Mouse (Mus musculus): ENCODE data around the gene Ppp3ca. TPM values are rescaled to one million over a fixed set of nuclear protein-coding genes. Genes with fewer than 3 reads are reported as not detected.

Gene Ppp3ca
- polyA plus RNA-seq, 1 experiment from 2014 or later = 82.4 TPM

- Histone ChIP-seq H3K4me3 (no peak overlapping the region), H3K27me3 (no peaks in the 10 kb centered on the region), H3K36me3 (ENCODE audit: poor library complexity, severe bottlenecking) (no peaks in the 10 kb centered on the region), H3K9me3 (replicated peaks) (no peaks in the 10 kb centered on the region), H3K4me2 (no peak overlapping the region), H3K27ac (no peak overlapping the region), H3K4me1 (peaks cover 11% of the 10 kb centered on the region), H3K9ac (no peak overlapping the region)
- no peak for ATAC-seq
- 91% methylated on average over 1 of the region's 1 CpGs for WGBS
Observed at GRCm38 (mm10) chr3:136738474-136738873, 68.5 kb downstream of the Ppp3ca start.

DNA sequence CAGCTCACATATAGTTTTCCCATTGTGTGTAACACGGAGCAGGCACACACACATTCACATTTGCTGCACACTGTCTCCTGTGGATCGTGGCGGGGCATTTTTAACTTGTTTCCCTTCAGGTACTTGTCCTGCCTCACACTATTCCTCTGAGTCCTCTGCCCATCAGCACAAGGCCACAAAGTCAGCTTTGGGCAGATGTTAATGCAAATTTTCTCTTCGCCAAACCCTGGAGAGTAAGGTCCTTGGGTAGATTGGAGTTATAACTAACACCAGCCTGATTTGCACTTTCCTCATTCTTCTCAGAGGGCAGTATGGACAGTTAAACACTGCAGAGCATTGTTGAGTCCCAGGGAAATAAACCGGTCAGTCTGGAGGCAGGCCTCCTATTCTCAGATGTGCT lies 69.0 kb downstream of the Ppp3ca start:
- H3K36me3 ChIP-seq (ENCODE audit: poor library complexity, severe bottlenecking) = no peaks in the 10 kb centered on the region
- WGBS = 88% methylated on average over 5 of the region's 5 CpGs
- no peak overlapping the region for H3K4me2 ChIP-seq

GRCm38 (mm10) chr3:136741659-136742058 lies 71.7 kb downstream of the Ppp3ca start:
- H3K4me3 ChIP-seq = no peak overlapping the region

More for the DNA sequence above, 69.0 kb downstream of the Ppp3ca start:
- Histone ChIP-seq H3K27me3 (no peaks in the 10 kb centered on the region), H3K4me3 (no peak overlapping the region), H3K9me3 (replicated peaks) (no peaks in the 10 kb centered on the region), H3K27ac (no peak overlapping the region), H3K4me1 (peaks cover 11% of the 10 kb centered on the region), H3K9ac (no peak overlapping the region)
- ATAC-seq = no peak

GRCm38 (mm10) chr3:136742258-136743057 lies 72.5 kb downstream of the Ppp3ca start:
- Histone ChIP-seq H3K9ac (no peak overlapping the region), H3K27ac (no peak overlapping the region), H3K36me3 (ENCODE audit: poor library complexity, severe bottlenecking) (no peaks in the 10 kb centered on the region), H3K27me3 (no peaks in the 10 kb centered on the region), H3K4me3 (no peak overlapping the region), H3K4me2 (no peak overlapping the region), H3K9me3 (replicated peaks) (no peaks in the 10 kb centered on the region), H3K4me1 (peaks cover 23% of the 10 kb centered on the region)
- 88% methylated on average over 9 of the region's 9 CpGs for WGBS
- no peak for ATAC-seq

More at GRCm38 (mm10) chr3:136741659-136742058, 71.7 kb downstream of the Ppp3ca start:
- peaks cover 23% of the 10 kb centered on the region for H3K4me1 ChIP-seq
- no peaks in the 10 kb centered on the region for H3K9me3 ChIP-seq (replicated peaks)
- no peak overlapping the region for H3K9ac ChIP-seq
- H3K27ac ChIP-seq = no peak overlapping the region
- H3K27me3 ChIP-seq = no peaks in the 10 kb centered on the region
- ATAC-seq = no peak
- H3K36me3 ChIP-seq (ENCODE audit: poor library complexity, severe bottlenecking) = no peaks in the 10 kb centered on the region
- no peak overlapping the region for H3K4me2 ChIP-seq
- 76% methylated on average over 5 of the region's 5 CpGs for WGBS

GRCm38 (mm10) chr3:136744295-136744897 lies 74.5 kb downstream of the Ppp3ca start:
- H3K4me2 ChIP-seq = no peak overlapping the region
- WGBS = 66% methylated on average over 10 of the region's 10 CpGs
- peaks cover 31% of the 10 kb centered on the region for H3K4me1 ChIP-seq
- no peaks in the 10 kb centered on the region for H3K9me3 ChIP-seq (replicated peaks)
- no peaks in the 10 kb centered on the region for H3K36me3 ChIP-seq (ENCODE audit: poor library complexity, severe bottlenecking)
- H3K4me3 ChIP-seq = no peak overlapping the region
- H3K9ac ChIP-seq = no peak overlapping the region
- no peaks in the 10 kb centered on the region for H3K27me3 ChIP-seq
- ATAC-seq = no peak
- H3K27ac ChIP-seq = no peak overlapping the region

DNA sequence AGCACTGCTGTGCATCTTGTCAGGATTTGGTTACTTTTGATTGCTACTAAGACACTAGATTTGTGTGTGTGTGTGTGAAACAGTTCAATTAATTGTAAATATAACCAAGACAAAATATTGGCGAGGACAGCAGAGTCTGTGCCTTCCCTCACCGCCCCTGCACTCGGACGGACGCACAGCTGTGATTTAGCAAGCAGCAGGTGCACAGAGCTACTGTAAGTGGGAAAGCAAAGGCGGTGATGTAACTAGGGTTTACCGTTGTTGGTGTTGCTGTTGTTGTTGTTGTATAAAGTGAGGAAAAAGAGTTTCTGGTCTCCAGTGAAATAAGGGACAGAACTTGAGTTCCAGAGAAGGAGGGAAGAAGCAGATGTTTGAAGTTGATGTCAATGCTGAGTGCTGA lies 75.5 kb downstream of the Ppp3ca start:
- Histone ChIP-seq H3K4me2 (no peak overlapping the region), H3K9ac (no peak overlapping the region), H3K36me3 (ENCODE audit: poor library complexity, severe bottlenecking) (no peaks in the 10 kb centered on the region), H3K4me3 (no peak overlapping the region), H3K27me3 (no peaks in the 10 kb centered on the region), H3K27ac (no peak overlapping the region), H3K9me3 (replicated peaks) (no peaks in the 10 kb centered on the region), H3K4me1 (peaks cover 36% of the 10 kb centered on the region)
- no peak for ATAC-seq
- WGBS = 71% methylated on average over 7 of the region's 7 CpGs

DNA sequence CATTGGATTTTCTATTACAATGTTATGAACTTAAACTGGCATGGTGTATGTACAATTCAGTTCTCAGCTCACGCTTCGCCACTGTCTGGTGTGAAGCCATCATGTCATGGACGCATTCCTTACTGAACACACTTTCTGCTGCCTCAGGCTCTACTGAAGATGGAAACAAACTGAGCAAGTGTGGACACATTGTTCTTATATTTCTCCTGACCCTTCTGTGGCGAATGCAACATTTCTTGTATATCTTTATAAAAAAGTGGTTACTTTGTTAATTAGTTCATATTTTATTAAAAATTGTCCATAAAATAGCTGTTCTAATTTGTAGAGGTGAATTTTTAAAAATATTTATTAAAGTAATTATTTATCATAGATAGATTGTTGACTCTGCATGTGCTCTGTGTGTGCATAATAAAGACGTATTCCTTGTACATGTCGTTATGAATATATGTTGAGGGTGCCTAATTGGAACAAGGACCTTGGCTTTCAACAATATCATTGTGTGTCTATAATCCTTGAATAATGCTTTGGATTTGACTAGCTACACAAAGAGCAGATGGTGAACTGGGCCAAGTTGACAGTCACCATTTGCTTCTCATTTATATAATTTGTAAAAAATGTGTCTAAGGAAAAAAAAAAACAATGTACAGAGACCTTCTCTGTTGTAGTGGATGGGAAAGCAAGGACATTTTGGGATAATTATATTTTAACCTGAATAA lies 79.0 kb downstream of the Ppp3ca start:
- no peak overlapping the region for H3K27ac ChIP-seq
- peaks cover 44% of the 10 kb centered on the region for H3K4me1 ChIP-seq
- no peaks in the 10 kb centered on the region for H3K27me3 ChIP-seq
- no peak overlapping the region for H3K4me2 ChIP-seq
- WGBS = 56% methylated on average over 6 of the region's 6 CpGs
- no peaks in the 10 kb centered on the region for H3K36me3 ChIP-seq (ENCODE audit: poor library complexity, severe bottlenecking)
- no peak for ATAC-seq
- H3K9me3 ChIP-seq (replicated peaks) = no peaks in the 10 kb centered on the region
- no peak overlapping the region for H3K4me3 ChIP-seq
- no peak overlapping the region for H3K9ac ChIP-seq

- Histone ChIP-seq H3K27me3 (no peaks in the 10 kb centered on the region), H3K27ac (no peak overlapping the region), H3K36me3 (ENCODE audit: poor library complexity, severe bottlenecking) (no peaks in the 10 kb centered on the region), H3K4me3 (no peak overlapping the region), H3K9ac (no peak overlapping the region), H3K9me3 (replicated peaks) (no peaks in the 10 kb centered on the region), H3K4me2 (no peak overlapping the region), H3K4me1 (peaks cover 39% of the 10 kb centered on the region)
- ATAC-seq = no peak
Observed at GRCm38 (mm10) chr3:136749477-136749797, 79.5 kb downstream of the Ppp3ca start.

- H3K4me2 ChIP-seq = no peak overlapping the region
- no peak for ATAC-seq
Observed at GRCm38 (mm10) chr3:136749951-136750350, 80.0 kb downstream of the Ppp3ca start.

GRCm38 (mm10) chr3:136752126-136752716 lies 82.3 kb downstream of the Ppp3ca start:
- no peak overlapping the region for H3K4me3 ChIP-seq
- peak overlapping the region; percentile 13; the same call in 1 of the 2 replicates for H3K4me2 ChIP-seq
- H3K27me3 ChIP-seq = no peaks in the 10 kb centered on the region
- WGBS = 9% methylated on average over 5 of the region's 5 CpGs
- no peak overlapping the region for H3K9ac ChIP-seq
- H3K36me3 ChIP-seq (ENCODE audit: poor library complexity, severe bottlenecking) = no peaks in the 10 kb centered on the region
- peaks cover 29% of the 10 kb centered on the region for H3K4me1 ChIP-seq
- ATAC-seq = peak; percentile 57
- no peaks in the 10 kb centered on the region for H3K9me3 ChIP-seq (replicated peaks)
- H3K27ac ChIP-seq = no peak overlapping the region

More at GRCm38 (mm10) chr3:136749951-136750350, 80.0 kb downstream of the Ppp3ca start:
- WGBS = 19% methylated on average over 2 of the region's 2 CpGs
- no peak overlapping the region for H3K4me3 ChIP-seq
- H3K27ac ChIP-seq = no peak overlapping the region
- no peaks in the 10 kb centered on the region for H3K36me3 ChIP-seq (ENCODE audit: poor library complexity, severe bottlenecking)
- H3K27me3 ChIP-seq = no peaks in the 10 kb centered on the region
- H3K9ac ChIP-seq = no peak overlapping the region
- no peaks in the 10 kb centered on the region for H3K9me3 ChIP-seq (replicated peaks)
- H3K4me1 ChIP-seq = peaks cover 37% of the 10 kb centered on the region

DNA sequence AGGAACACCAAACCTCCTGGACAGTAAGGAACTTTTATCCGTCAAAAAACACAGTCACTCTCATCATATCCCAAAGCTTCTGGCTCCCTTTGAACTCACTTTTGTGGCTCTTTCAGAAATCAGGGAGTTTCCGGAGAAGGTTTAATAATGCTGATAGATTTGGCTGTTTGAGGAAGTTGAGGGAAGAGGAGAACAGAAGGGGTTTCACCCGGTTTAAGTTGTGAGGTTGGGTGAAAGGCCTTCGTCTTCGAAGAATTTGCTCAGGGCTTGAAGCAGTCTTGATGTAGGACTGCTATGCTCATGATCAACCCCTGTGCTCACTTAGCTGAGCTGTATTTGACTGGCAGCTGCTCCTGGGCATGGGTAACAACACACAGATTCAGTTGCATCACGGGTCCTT lies 86.2 kb downstream of the Ppp3ca start:
- 92% methylated on average over 6 of the region's 6 CpGs for WGBS
- H3K9me3 ChIP-seq (replicated peaks) = no peaks in the 10 kb centered on the region
- no peak overlapping the region for H3K4me3 ChIP-seq
- no peak overlapping the region for H3K4me2 ChIP-seq
- H3K4me1 ChIP-seq = peaks cover 16% of the 10 kb centered on the region
- H3K36me3 ChIP-seq (ENCODE audit: poor library complexity, severe bottlenecking) = no peaks in the 10 kb centered on the region
- H3K27ac ChIP-seq = no peak overlapping the region
- no peaks in the 10 kb centered on the region for H3K27me3 ChIP-seq
- no peak overlapping the region for H3K9ac ChIP-seq
- no peak for ATAC-seq

GRCm38 (mm10) chr3:136759446-136759845 lies 89.5 kb downstream of the Ppp3ca start:
- ATAC-seq = no peak
- no peaks in the 10 kb centered on the region for H3K9me3 ChIP-seq (replicated peaks)
- H3K4me2 ChIP-seq = no peak overlapping the region
- H3K27me3 ChIP-seq = no peaks in the 10 kb centered on the region
- H3K36me3 ChIP-seq (ENCODE audit: poor library complexity, severe bottlenecking) = no peaks in the 10 kb centered on the region
- H3K4me1 ChIP-seq = peaks cover 6% of the 10 kb centered on the region
- H3K27ac ChIP-seq = no peak overlapping the region
- WGBS = 98% methylated on average over 12 of the region's 12 CpGs
- no peak overlapping the region for H3K9ac ChIP-seq
- no peak overlapping the region for H3K4me3 ChIP-seq

Measured in forebrain, embryonic 13.5 days (tissue).